Mouse (Mus musculus) cerebellum, postnatal 4 days (tissue): ENCODE measurements at regions not wholly inside any gene's neighbourhood (a gene's known extent, or its start where the extent isn't known, plus 50 kb on each side); places are given as distances from the start of the nearest gene placed in this dataset.

Source experiments
- DNase-seq, 2 experiments: peaks; one replicate each; pipeline ENCODE4 v3.0.0; 2022; ENCODE audit warnings: low spot score in 2 of 2, mixed read lengths in 1 of 2

DNA sequence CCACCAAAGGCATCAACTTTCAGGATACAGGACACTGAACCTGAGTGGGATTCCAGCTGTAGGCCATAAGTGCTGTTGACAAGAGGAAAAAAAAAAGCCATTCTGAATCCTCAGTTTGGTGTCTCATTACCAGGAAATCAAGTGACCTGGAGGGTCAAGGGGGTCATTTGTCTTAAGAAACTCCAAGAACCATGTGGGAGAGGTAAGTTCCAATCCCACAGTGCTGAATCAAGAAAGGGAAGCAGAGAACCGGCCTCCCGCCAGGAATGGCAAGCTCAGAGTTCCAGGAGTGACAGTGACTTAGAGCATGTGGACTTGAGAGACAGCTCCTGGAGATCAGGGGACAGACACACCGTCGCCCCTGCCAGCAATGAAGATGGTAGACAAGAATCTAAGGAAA, 67.5 kb upstream of the Peli2 start:
- no peak for DNase-seq

DNA sequence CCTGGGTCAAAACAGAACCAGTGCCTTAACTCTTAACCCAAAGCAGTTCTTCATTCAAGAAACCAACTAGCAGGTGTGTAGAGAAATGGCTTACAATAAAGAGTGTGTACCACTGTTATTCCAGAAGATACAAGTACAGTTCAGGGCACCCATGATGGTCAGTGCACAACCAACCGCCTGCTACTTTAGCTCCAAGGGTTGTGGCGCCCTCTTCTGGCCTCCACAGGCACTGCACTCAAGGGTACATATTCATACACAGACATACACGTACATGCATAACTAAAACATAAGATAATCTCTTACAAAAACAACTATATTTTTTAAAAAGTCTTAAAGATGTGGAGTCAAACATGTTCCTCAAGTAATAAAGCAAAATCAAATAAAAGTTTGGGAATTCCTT, 65.9 kb upstream of the Peli2 start:
- no peak for DNase-seq

DNA sequence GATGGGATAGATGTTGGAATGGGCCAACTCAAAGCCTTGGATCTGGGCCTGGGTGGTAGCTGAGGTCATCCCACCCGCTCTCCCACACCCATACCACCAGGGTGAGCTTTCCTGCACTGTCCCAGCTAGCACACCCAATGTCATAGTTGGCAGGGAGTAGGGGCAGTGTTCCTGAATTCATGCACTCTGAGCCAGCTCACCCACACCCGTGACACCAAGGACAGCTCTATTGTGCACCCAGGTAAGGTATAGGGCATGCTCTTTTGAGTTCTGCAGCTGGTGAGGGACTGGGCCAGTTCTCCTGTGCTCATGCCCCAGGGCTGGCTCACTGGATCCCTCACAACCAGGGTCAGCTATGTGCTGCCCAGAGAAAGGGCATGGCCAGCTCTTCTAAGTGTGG, 64.8 kb upstream of the Peli2 start:
- no peak for DNase-seq

DNA sequence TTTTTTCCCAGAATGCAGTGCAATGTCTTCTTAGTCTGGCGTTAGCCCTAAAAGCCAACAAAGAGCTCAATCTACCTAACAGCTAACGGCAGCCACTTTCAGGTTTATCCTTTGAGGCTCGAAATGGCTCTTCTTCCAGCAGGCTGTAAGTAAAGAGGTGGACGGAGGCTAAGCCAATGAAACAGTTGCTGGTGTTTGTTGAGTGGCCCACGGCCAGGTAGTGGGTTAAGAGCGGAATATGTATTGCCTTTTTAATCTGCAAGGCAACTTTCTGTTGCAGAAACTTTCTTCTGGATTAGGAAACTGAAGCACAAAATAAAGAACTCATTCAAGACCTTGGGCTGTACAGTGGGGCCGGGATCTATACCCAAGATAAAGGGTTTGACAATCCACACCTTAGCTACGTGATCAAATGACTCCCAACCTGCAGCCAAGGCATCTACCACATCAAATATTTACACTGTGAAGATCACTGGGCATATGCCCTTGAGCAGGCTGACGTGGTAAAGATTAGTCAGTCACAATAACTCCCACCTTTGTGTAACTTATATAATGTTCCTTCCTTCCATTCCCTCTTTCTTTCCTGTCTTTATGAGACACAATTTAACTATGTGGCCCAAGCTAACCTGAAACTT, 62.3 kb upstream of the Peli2 start:
- no peak for DNase-seq

DNA sequence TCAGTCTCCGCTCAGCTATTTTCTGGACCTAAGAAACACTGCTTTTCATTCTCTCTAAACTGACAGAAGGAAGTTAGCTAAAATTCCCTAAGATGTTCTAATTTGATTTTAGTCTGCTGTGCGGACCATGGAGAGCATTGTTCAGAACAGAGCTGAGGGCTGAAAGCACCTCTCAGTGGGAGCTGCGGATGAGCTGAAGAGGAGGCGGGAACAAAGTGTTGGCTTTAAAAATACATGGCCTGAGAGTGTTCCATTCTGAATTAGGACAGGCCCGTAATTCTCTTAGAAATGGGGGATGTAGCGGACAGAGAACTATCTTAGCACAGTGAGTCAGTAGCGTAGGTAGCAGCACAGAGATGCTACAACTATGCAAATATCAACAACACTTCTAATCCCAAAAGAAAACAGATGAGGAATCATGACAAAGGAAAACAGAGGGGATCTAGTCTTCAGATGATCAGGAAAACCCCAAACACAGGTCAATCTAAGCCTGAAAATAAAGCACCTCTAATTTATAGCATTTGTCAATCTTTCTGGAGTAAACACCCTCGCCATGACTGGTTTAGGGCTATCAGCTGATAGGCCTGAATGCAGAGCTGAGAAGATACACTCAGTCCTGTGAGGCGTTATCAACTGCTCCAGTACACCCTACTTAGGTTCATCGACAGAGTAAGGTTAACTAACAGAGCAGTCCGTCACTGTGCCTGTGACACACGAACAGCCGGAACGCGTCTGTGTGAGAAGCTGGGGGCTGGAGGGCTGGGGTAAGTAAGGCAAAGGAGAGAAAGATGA, 60.8 kb upstream of the Peli2 start:
- no peak for DNase-seq

DNA sequence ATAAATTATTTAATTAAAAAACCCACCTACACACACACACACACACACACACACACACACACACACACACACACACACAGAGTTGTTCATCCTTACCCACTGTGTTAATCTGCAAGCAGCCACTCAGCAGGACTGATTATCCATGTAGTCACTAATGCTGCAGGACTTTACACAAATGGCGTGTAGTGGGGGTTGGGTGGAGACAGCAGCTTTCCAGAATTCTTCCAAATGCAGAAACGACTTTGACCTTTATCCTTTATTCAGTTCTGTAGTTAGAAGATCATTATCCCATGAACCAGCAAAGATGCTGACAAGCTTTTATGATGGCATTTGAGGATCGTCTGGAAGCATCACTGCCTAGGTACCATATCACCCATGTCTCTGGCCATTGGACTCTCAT, 52.0 kb upstream of the Peli2 start:
- DNase-seq, result no peak
